ENCODE assay signal across 9 mouse cellular contexts in genomic region chr7:28936787-28937186, GRCm38 (mm10). TPM values are rescaled to one million over a fixed set of nuclear protein-coding genes. Genes with fewer than 3 reads are reported as not detected.
DNase-seq lines count a peak whose midpoint lies in the region; ATAC-seq and TF ChIP-seq lines count a peak whose summit lies in the region.
"Had no signal": no experiment of that assay in that cellular context is flagged by ENCODE, and none has a peak within 500 bp of the region (broad histone marks: within the 10 kb centered on the region; RNA-seq: fewer than 3 reads in every experiment).

No protein-coding gene starts in this region.

- H3K9me3 ChIP-seq in kidney, embryonic 14.5 days (ENCODE audit: control insufficient read depth, low read length) = no peaks in the 10 kb centered on the region
- H3K9me3 ChIP-seq in embryonic facial prominence, embryonic 12.5 days = no peaks in the 10 kb centered on the region
- H3K9me3 ChIP-seq in intestine, embryonic 15.5 days = no peaks in the 10 kb centered on the region

- peaks cover 97% of the 10 kb centered on the region for H3K79me2 ChIP-seq in myocyte (ENCODE audit: control insufficient read depth, insufficient read depth)

- peaks cover 45% of the 10 kb centered on the region for H3K4me1 ChIP-seq in kidney, embryonic 14.5 days (ENCODE audit: control insufficient read depth, insufficient read depth, low read length)
- peaks cover 36% of the 10 kb centered on the region for H3K4me1 ChIP-seq in embryonic facial prominence, embryonic 12.5 days
- peaks cover 62% of the 10 kb centered on the region for H3K4me1 ChIP-seq in intestine, embryonic 15.5 days (replicated peaks)

- no peak overlapping the region for H3ac ChIP-seq in myocyte (ENCODE audit: control insufficient read depth, insufficient read length)

- peaks cover 2% of the 10 kb centered on the region; the same call in 1 of the 2 replicates for H3K36me3 ChIP-seq in kidney, embryonic 14.5 days (ENCODE audit: control insufficient read depth, insufficient read depth, low read length)
- H3K36me3 ChIP-seq in embryonic facial prominence, embryonic 12.5 days = 0 out of 2 replicates have a peak, but pooled peaks cover 3% of the 10 kb centered on the region
- H3K36me3 ChIP-seq in intestine, embryonic 15.5 days = peaks cover 3% of the 10 kb centered on the region; the same call in 1 of the 2 replicates
- H3K36me3 ChIP-seq in myocyte (ENCODE audit: control insufficient read depth, insufficient read depth) = peaks cover 16% of the 10 kb centered on the region

- H3K9ac ChIP-seq in kidney, embryonic 14.5 days (ENCODE audit: low read depth, low read length) = no peak overlapping the region; the same call in 1 of the 2 replicates
- H3K9ac ChIP-seq in embryonic facial prominence, embryonic 12.5 days = no peak overlapping the region
- H3K9ac ChIP-seq in intestine, embryonic 15.5 days = no peak overlapping the region

- H3K27ac ChIP-seq in kidney, embryonic 14.5 days (ENCODE audit: low read depth, low read length) = peak overlapping the region; percentile 42; the same call in 1 of the 2 replicates
- H3K27ac ChIP-seq in embryonic facial prominence, embryonic 12.5 days = peak overlapping the region; percentile 42; the same call in 1 of the 2 replicates
- peak overlapping the region; percentile 65 for H3K27ac ChIP-seq in intestine, embryonic 15.5 days
- H3K27ac ChIP-seq: macrophage had no signal

- WGBS in kidney, embryonic 14.5 days = 40% methylated on average over 4 of the region's 4 CpGs
- 74% methylated on average over 4 of the region's 4 CpGs for WGBS in embryonic facial prominence, embryonic 12.5 days
- 48% methylated on average over 4 of the region's 4 CpGs for WGBS in intestine, embryonic 15.5 days

- no peak for DNase-seq in kidney, adult 18-20 months
- DNase-seq in yolk sac, embryonic 10.5 days (ENCODE audit: low spot score) = no peak
- DNase-seq in frontal cortex, postnatal 14 days (ENCODE audit: low spot score in 2 of 2) = no peak
- DNase-seq in urinary bladder, postnatal 36 days (ENCODE audit: low spot score in 2 of 2) = no peak

- no peak for TF ChIP-seq POLR2A in myocyte (IDR thresholded peaks at IDR 0.05; ENCODE audit: insufficient read length, low read depth)

- no peak overlapping the region for H3K4me2 ChIP-seq in kidney, embryonic 14.5 days (replicated peaks; ENCODE audit: low read depth, low read length)
- no peak overlapping the region for H3K4me2 ChIP-seq in embryonic facial prominence, embryonic 12.5 days (replicated peaks)
- H3K4me2 ChIP-seq in intestine, embryonic 15.5 days (replicated peaks) = no peak overlapping the region
- peak overlapping the region; percentile 38 for H3K4me2 ChIP-seq in myocyte (ENCODE audit: low read depth)

- no peak for ATAC-seq in kidney, embryonic 14.5 days (ENCODE audit: low FRiP score, low TSS enrichment)
- no peak for ATAC-seq in embryonic facial prominence, embryonic 12.5 days (ENCODE audit: insufficient number of reproducible peaks, insufficient read depth, low FRiP score, low TSS enrichment)
- no peak for ATAC-seq in intestine, embryonic 15.5 days

- no peak overlapping the region for H3K4me3 ChIP-seq in kidney, embryonic 14.5 days (ENCODE audit: low read length)
- no peak overlapping the region for H3K4me3 ChIP-seq in embryonic facial prominence, embryonic 12.5 days
- no peak overlapping the region for H3K4me3 ChIP-seq in intestine, embryonic 15.5 days (replicated peaks)
- no peak overlapping the region for H3K4me3 ChIP-seq in myocyte

- no peaks in the 10 kb centered on the region for H3K27me3 ChIP-seq in kidney, embryonic 14.5 days (ENCODE audit: control insufficient read depth, insufficient read depth, low read length)
- H3K27me3 ChIP-seq in embryonic facial prominence, embryonic 12.5 days = no peaks in the 10 kb centered on the region
- H3K27me3 ChIP-seq in intestine, embryonic 15.5 days (replicated peaks) = no peaks in the 10 kb centered on the region
- H3K27me3 ChIP-seq in myocyte (ENCODE audit: control insufficient read depth, insufficient read depth, insufficient read length) = no peaks in the 10 kb centered on the region

TF ChIP-seq in myocyte, 11 proteins besides CTCF, POLR2A, EP300 and RAD21:
- peak in 1 of 3 experiments; percentile 44 for TF ChIP-seq MYOG (IDR thresholded peaks at IDR 0.05; ENCODE audit: control insufficient read depth in 1 of 3, insufficient read depth in 1 of 3, insufficient read length in 2 of 3, low read depth in 2 of 3)
- TF ChIP-seq MAX (IDR thresholded peaks at IDR 0.05; ENCODE audit: low read depth) = no peak
- TF ChIP-seq E2F4 (IDR thresholded peaks at IDR 0.05; ENCODE audit: insufficient read depth) = no peak
- TF ChIP-seq CEBPB (IDR thresholded peaks at IDR 0.05; ENCODE audit: insufficient read depth, poor library complexity, severe bottlenecking) = no peak
- TF ChIP-seq REST (IDR thresholded peaks at IDR 0.05; ENCODE audit: insufficient read depth, insufficient read length) = no peak
- TF ChIP-seq MYOD1 (IDR thresholded peaks at IDR 0.05; ENCODE audit: control insufficient read depth in 1 of 3, insufficient read length in 2 of 3, low read depth in 2 of 3) = peak in 2 of 3 experiments; percentile 23
- no peak for TF ChIP-seq TCF12 (IDR thresholded peaks at IDR 0.05; ENCODE audit: insufficient read depth, poor library complexity, severe bottlenecking)
- no peak for TF ChIP-seq POLR2AphosphoS2 (IDR thresholded peaks at IDR 0.05; ENCODE audit: insufficient read length, low read depth)
- TF ChIP-seq SRF (IDR thresholded peaks at IDR 0.05; ENCODE audit: control insufficient read depth, insufficient read length, low read depth) = no peak
- TF ChIP-seq USF1 (IDR thresholded peaks at IDR 0.05; ENCODE audit: low read depth) = no peak
- no peak for TF ChIP-seq TCF3 (IDR thresholded peaks at IDR 0.05; ENCODE audit: insufficient read length, low read depth)

RNA-seq across cellular contexts. Expression of gene Actn4, which starts 25.4 kb away (rescaled TPM):
- polyA plus RNA-seq in kidney, embryonic 14.5 days (2014; fragmentation: Nextera tagmentation; extraction: Ambion mirVana) = 176 and 239 TPM in 2 replicates
- 233 and 253 TPM in 2 replicates for polyA plus RNA-seq in embryonic facial prominence, embryonic 12.5 days (2016; fragmentation: Nextera tagmentation; extraction: Ambion mirVana)
- 340 and 361 TPM in 2 replicates for polyA plus RNA-seq in intestine, embryonic 15.5 days (2015; fragmentation: Nextera tagmentation; extraction: Ambion mirVana)
- 270 TPM for polyA plus RNA-seq in myocyte (2012; fragmentation: generic; extraction: Trizol)

RNA-seq across cellular contexts. Expression of gene Eif3k, which starts 44.9 kb away (rescaled TPM):
- 458 and 497 TPM in 2 replicates for polyA plus RNA-seq in kidney, embryonic 14.5 days (2014; fragmentation: Nextera tagmentation; extraction: Ambion mirVana)
- polyA plus RNA-seq in embryonic facial prominence, embryonic 12.5 days (2016; fragmentation: Nextera tagmentation; extraction: Ambion mirVana) = 392 and 419 TPM in 2 replicates
- 359 and 375 TPM in 2 replicates for polyA plus RNA-seq in intestine, embryonic 15.5 days (2015; fragmentation: Nextera tagmentation; extraction: Ambion mirVana)
- 335 TPM for polyA plus RNA-seq in myocyte (2012; fragmentation: generic; extraction: Trizol)

RNA-seq across cellular contexts. Expression of gene Map4k1, which starts 45.1 kb away (rescaled TPM):
- 9.8 and 12.6 TPM in 2 replicates for polyA plus RNA-seq in kidney, embryonic 14.5 days (2014; fragmentation: Nextera tagmentation; extraction: Ambion mirVana)
- polyA plus RNA-seq in embryonic facial prominence, embryonic 12.5 days (2016; fragmentation: Nextera tagmentation; extraction: Ambion mirVana) = 6.7 and 9.3 TPM in 2 replicates
- polyA plus RNA-seq in intestine, embryonic 15.5 days (2015; fragmentation: Nextera tagmentation; extraction: Ambion mirVana) = 6.3 and 7.7 TPM in 2 replicates
- 0.18 TPM for polyA plus RNA-seq in myocyte (2012; fragmentation: generic; extraction: Trizol)

RNA-seq across cellular contexts. Expression of gene Capn12, which starts 55.6 kb away (rescaled TPM):
- 0.51 and 0.64 TPM in 2 replicates for polyA plus RNA-seq in kidney, embryonic 14.5 days (2014; fragmentation: Nextera tagmentation; extraction: Ambion mirVana)
- 0.26 and 0.36 TPM in 2 replicates for polyA plus RNA-seq in embryonic facial prominence, embryonic 12.5 days (2016; fragmentation: Nextera tagmentation; extraction: Ambion mirVana)
- polyA plus RNA-seq in intestine, embryonic 15.5 days (2015; fragmentation: Nextera tagmentation; extraction: Ambion mirVana) = 0.30 TPM in 2 replicates
- polyA plus RNA-seq in myocyte (2012; fragmentation: generic; extraction: Trizol) = 0.24 TPM
